Mouse (Mus musculus): ENCODE results near the gene Snrnp27.
A peak's percentile ranks its signal among the peaks of the same experiment; 100 is the strongest.

DNA sequence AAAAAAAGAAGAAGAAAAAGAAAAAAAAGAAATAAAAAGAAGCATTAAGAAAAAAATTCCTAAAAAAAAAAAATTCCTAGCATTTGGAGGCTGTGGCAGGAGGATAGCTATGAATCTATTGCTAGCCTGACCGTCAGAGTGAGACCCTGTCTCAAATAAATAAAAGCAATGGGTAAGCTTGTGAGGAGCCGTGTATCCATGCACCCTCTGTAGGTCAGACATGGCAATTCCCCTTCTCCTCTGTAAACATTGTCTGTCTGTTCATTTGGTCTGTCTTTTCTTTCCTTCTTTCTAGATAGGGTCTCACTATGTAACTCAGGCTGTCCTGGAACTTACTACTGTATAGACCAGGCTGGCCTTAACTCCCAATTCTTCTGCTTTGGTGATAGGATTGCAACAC lies 45.9 kb downstream of the Snrnp27 start:
- TF ChIP-seq CTCF (IDR thresholded peaks at IDR 0.05; ENCODE audit: low read depth) (peak; percentile 61), EP300 (IDR thresholded peaks at IDR 0.05; ENCODE audit: low read depth) (no peak)

All from heart, postnatal 0 days (tissue).